Mouse (Mus musculus) frontal cortex, postnatal 14 days (tissue): ENCODE measurements around the gene Kcna1.
A peak's percentile ranks its signal among the peaks of the same experiment; 100 is the strongest.

Experiments used
- DNase-seq, 2 experiments: peaks; one replicate each; pipeline ENCODE4 v3.0.0; 2022; ENCODE audit warnings: low spot score in 2 of 2

Kcna1 gene

DNA sequence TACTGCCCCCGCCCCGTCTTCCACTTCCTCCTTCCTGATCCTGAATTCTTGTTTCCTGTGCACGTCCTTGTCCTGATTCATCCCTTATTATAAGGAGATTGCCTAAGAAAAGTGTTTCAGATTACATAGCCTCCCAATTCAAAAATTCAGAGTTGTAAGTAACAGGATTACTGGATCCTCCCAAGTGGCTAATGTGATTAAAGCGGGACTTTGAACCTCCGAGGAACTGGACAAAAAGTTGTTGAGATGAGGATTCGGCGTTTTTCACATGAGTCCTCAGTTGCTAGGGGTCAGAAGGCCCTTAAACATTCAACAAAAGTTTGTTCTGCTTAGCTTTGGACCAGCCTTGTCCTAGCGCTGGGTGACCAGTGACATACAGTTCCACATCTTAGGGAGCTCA lies at the start of gene Kcna1:
Gene Kcna1 (minus strand): TSS at position 4 of the 400 bp plus-strand sequence.
- DNase-seq = no peak

- DNase-seq = no peak
These were observed 40.9 kb upstream of the Kcna1 start for GRCm38 (mm10) chr6:126687120-126687519.

- DNase-seq = no peak
These were observed 39.0 kb upstream of the Kcna1 start for GRCm38 (mm10) chr6:126685135-126685534.

GRCm38 (mm10) chr6:126678961-126679360 lies 32.8 kb upstream of the Kcna1 start:
- no peak for DNase-seq

DNA sequence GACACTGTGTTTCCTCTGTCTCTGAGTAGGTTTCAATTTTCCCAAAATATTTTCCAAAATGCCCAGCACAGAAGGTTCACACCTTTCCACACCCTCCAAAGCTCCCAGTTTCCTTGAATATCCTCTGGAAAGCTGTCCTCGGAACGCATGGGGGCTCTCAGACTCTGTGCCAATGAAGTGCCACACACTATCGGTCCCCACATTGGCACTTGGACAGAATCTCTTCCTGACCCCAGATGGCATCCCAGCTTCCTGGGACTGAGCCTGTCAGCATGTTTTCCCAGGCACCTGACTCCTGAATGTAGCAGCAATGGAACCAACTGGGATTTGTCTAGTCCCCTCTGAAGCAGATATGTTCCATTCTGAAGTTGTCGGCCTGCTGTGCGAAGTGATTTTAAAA lies 20.8 kb upstream of the Kcna1 start:
- DNase-seq = no peak

DNA sequence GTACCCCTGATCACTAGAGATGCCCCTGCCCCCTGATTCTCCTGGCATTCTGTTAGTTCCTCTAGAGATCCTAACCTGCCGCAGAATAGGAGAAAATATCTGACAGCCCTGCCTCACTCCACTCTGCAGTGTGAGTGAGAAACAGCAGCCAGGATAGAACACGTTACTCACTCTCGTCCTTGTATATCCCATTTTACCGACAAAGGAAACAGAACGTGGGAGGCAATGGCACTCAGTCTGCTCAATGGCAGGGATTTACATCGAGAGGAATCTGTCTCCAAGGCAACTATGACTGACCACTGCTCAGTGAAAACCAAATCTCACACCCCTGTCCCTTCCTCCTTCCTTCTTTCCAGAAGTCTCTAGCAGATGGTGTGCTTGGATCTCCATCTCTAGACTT lies 19.9 kb upstream of the Kcna1 start:
- no peak for DNase-seq

DNA sequence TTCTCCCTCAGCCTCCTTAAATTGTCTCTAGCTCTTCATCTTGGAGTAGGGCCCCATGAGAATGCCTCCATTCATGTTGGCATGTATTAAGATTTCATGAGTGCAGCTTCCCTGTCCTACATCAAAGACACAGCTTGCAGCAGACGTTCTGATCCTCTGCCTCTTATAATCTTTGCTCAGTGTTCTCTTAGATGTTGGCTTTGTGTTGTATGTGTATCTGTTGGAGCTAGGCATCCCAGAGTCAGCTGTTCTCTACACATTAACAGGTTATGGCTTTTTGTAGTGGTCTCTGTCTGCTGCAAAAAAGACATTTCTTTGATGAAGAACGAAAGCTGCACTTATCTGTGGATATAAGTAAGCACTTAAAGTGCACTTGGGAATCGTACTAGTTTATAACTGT lies 18.4 kb upstream of the Kcna1 start:
- no peak for DNase-seq

GRCm38 (mm10) chr6:126657646-126658394 lies 11.6 kb upstream of the Kcna1 start:
- no peak for DNase-seq

GRCm38 (mm10) chr6:126653561-126653960 lies 7.4 kb upstream of the Kcna1 start:
- DNase-seq = no peak

DNA sequence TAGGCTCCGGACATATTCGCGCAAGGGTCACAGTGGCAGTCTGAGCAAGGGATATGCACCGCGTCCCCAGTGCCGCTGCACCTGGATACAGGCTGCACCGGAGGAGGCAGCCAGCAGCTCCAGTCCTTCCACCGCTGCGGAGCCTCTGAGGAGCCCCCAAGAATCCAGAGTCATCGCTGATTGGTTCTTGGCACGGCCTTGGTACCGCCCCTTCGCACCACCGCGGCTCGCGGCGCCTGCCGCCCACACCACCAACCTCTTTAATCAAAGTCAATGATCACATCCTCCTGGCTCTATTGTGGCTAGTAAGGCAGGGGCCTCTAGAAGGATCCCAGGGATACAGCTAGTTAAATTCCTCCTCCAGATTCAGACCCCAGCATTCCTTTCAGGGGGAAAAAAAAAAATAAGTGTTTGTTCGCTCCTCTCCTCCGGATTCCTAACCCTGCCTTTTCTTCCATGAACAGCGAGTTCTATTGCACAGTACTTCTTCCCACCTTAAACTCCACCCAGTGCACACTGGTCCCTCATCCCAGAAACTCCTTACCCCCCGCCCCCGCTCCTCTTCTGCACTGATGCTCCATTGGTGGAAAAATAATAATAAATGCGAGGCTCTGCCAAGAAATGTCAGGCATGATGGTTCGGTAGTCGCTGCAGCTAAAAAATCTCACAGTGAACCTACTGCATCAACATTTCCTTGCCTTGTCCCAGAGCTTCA lies 383 bp downstream of the Kcna1 start:
- peak; percentile 70 to 75 for DNase-seq

DNA sequence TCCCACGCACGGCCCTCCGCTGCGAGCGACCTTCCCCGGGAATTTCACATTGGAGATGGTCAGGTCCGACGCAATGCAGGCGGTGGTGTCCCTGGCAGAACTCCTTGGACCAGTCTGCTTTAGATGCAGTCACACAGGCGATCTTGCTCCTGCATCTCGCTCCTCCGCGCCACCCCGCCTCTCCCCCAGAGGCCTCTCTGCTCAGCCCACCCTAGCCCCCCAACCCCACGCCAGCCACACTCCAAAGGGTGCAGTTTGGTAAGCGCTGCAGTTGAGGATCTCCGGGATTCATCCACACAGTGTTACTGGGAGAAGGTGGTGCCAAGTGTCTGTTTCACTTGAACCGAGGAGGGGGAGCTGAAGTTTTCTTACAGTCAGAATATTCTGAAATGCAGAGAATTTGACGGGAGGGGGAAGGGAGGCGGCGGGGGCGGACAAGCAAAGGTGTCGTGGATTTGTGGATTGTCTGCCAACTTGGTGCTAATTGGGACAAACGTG lies 1.1 kb downstream of the Kcna1 start:
- DNase-seq = peak; percentile 24 to 31

DNA sequence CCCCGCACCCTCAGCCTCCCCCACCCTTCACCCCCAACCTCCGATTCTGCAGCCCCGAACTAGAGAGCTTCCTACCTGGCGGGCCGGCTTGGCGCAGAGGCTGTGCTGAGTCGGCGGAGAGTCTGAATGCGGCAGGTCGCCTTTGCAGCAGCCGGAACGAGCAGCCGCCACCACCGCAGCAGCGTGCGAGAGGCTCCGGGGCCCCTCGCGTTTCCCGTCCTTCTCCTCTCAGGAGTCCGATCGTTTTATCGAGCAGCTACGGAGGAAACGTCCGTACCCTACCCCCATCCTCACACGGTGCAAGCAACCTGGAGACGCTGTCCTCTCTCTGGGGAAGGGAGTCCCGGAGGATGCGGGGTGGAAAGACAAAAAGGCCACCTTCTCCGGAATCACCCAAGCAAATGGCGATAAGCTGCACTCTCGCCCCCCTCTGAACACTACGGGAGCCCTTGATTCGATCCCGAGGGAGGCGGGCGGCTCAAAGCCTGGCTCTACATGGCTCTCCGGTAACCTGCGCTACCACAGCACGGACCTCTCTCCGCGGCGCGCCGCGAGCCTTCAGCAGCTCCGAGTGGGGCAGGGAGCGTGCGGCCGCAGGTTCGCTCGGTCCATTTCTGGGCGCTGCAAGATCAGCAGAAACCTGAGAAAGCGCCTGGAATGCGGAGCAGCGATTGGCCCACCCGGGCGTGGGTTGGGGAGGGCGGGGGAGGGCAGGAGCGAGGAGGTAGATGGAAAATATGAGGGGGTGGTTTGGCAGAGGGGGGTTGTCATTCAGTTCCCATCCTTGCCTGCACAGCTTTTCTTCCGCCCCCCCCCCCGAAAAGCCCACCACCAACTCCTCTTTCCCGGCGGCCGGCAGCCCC lies 1.8 kb downstream of the Kcna1 start:
- peak; percentile 21 to 48 for DNase-seq

- DNase-seq = no peak
These were observed 2.7 kb downstream of the Kcna1 start for GRCm38 (mm10) chr6:126643341-126644055.

DNA sequence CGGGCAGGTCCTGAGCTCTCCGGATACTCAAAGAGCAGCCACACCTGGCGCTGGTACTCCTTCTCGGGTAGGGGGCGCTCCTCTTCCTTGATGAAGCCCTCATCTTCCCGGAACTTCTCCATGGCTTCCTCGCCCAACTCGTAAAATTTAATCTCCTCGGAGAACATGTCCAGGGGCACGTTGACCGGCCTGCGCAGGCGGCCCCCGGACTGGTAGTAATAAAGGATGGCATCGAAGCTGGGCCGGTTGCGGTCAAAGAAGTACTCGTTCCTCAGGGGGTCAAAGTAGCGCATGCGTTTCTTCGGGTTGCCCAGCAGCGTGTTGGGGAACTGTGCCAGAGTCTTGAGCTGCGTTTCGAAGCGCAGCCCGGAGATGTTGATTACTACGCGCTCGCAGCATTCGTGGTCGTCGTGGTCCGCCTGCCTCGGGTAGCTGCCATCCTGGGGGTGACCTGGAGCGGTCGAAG lies 3.3 kb downstream of the Kcna1 start:
- peak; percentile 31 to 32 for DNase-seq

GRCm38 (mm10) chr6:126628451-126628850 lies 17.7 kb downstream of the Kcna1 start:
- no peak for DNase-seq

- no peak for DNase-seq
These were observed 27.7 kb downstream of the Kcna1 start for GRCm38 (mm10) chr6:126618455-126618854.

DNA sequence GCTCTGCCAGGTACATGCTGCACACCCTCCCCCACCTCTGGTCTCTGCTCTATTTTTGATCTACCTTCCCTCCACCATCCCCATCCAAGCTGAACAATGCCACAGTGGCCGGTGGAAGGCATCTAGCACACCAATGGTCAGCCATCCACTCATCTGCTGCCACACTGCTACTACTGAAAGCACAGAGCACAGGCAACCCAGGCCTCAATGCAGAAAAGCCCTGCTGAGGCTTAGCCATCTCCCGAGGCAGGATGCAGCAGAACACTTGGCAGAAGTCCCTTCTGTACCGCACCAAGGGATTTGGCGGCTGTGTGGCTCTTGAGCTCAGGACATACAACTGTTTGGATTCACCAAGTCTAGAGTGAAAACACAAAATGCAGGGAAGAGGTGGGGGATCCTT lies 35.4 kb downstream of the Kcna1 start:
- no peak for DNase-seq

DNA sequence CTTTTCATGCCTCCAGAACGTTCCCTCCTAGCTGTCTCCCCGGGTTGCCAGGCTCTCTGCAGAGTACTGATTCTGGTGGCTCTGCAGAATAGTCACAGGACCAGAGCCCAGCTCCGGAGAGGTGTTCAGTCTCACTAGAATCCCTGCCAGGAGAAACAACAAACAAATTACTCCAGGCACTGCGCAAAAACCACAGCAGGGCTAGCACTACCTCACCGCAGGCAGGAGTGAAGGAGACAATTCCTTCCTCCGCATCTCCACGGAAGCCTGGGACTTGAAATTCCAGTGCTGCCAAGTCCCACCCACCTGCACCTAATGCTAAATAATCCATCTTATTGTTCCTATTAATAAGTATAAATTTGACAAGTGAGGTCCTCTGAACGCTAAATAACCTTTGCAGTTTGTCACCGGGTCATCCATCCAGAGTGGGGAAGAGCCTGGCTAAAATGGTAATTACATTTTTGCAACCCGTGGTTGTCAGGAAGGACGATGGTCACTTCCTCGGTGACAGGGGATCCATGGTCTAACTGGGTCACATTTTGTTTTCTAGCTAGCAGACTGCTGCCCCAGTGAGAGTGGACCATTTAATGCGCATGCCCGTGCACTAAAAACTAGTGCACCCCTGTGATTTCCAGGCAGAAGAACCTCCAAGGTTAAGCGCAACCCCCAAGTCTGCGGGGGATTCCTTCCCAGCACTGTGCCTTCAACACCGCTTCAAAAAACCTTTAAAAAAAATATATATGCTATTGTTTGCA lies 36.8 kb downstream of the Kcna1 start:
- DNase-seq = no peak

- DNase-seq = no peak
These were observed 44.3 kb downstream of the Kcna1 start for GRCm38 (mm10) chr6:126601843-126602326.

DNA sequence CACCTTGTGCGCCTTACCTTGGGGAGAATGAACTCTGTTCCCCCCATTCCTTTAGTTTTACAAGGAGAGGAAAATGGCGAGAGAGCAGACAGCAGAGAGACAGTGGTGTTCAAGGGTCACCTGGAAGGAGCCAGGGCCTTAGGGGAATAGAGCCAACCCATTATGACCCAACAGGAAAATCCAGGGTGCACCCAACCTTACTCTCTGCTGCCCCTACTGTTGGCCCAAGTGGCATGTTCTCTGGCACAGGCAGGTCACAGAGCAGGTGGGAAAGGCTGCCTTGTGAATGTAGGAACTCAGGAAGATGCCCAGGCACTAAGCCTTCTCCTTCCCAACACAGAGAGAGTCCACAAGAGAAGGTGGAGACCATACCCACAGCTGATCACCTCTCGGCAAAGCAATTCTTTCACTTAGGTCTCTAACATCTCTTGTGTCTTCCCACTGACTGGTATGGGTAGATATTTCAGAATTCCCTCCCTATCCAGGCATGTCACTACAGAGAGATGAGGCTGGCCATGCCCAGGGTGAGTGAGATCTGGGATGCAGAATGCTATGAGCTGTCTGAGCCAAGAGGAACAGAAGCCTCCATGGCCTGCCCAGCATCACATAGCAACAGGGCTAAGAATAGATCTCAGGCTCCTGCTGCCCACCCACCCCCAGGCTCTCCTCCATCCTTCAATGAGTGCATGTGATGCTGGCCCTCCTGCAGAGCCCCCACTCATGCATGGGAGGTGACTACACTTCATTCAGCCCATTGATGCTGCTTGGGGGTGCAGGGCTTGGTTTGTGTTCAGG lies 46.8 kb downstream of the Kcna1 start:
- no peak for DNase-seq
